Mouse (Mus musculus): ENCODE results near the gene Psen2. TPM values are rescaled to one million over a fixed set of nuclear protein-coding genes. Genes with fewer than 3 reads are reported as not detected.

The Psen2 gene
- total RNA-seq, 2 experiments from 2014 or later: 17.2 to 22.2 TPM

GRCm38 (mm10) chr1:180183525-180184159 lies 79.6 kb downstream of the Psen2 start:
- Histone ChIP-seq H3K4me3 (no peak overlapping the region), H3K27ac (no peak overlapping the region)
- no peak for DNase-seq (ENCODE audit: low spot score in 2 of 2)
- TF ChIP-seq CTCF (conservative IDR thresholded peaks at IDR 0.05): no peak

- Histone ChIP-seq H3K4me3 (no peak overlapping the region), H3K27ac (no peak overlapping the region)
- no peak for TF ChIP-seq CTCF (conservative IDR thresholded peaks at IDR 0.05)
- DNase-seq (ENCODE audit: low spot score in 2 of 2): no peak
These were observed 80.5 kb downstream of the Psen2 start for GRCm38 (mm10) chr1:180182731-180183130.

- TF ChIP-seq CTCF (conservative IDR thresholded peaks at IDR 0.05): no peak
- DNase-seq (ENCODE audit: low spot score in 2 of 2): no peak
- H3K27ac ChIP-seq: no peak overlapping the region
- H3K4me3 ChIP-seq: no peak overlapping the region
These were observed 81.3 kb downstream of the Psen2 start for GRCm38 (mm10) chr1:180181966-180182319.

GRCm38 (mm10) chr1:180181304-180181965 lies 81.8 kb downstream of the Psen2 start:
- no peak for TF ChIP-seq CTCF (conservative IDR thresholded peaks at IDR 0.05)
- no peak for DNase-seq (ENCODE audit: low spot score in 2 of 2)
- H3K27ac ChIP-seq: no peak overlapping the region
- H3K4me3 ChIP-seq: no peak overlapping the region

- Histone ChIP-seq H3K27ac (no peak overlapping the region), H3K4me3 (no peak overlapping the region)
- DNase-seq (ENCODE audit: low spot score in 2 of 2): no peak
- no peak for TF ChIP-seq CTCF (conservative IDR thresholded peaks at IDR 0.05)
These were observed 83.4 kb downstream of the Psen2 start for GRCm38 (mm10) chr1:180179840-180180239.

- H3K4me3 ChIP-seq: no peak overlapping the region
- no peak overlapping the region for H3K27ac ChIP-seq
- no peak for DNase-seq (ENCODE audit: low spot score in 2 of 2)
- no peak for TF ChIP-seq CTCF (conservative IDR thresholded peaks at IDR 0.05)
These were observed 84.1 kb downstream of the Psen2 start for GRCm38 (mm10) chr1:180179100-180179499.

- no peak for DNase-seq (ENCODE audit: low spot score in 2 of 2)
- no peak for TF ChIP-seq CTCF (conservative IDR thresholded peaks at IDR 0.05)
- Histone ChIP-seq H3K4me3 (no peak overlapping the region), H3K27ac (no peak overlapping the region)
These were observed 84.9 kb downstream of the Psen2 start for GRCm38 (mm10) chr1:180178340-180178739.

Other genes starting within 250 kb of the Psen2 start
- 10 to 100 TPM; 56.1 to 65.6 TPM for gene Coq8a, start 63.8 kb downstream of the Psen2 start, total RNA-seq (2021)
- 10 to 100 TPM; 26.3 to 28.3 TPM for gene Itpkb, start 67.0 kb upstream of the Psen2 start, total RNA-seq (2021)
- gene Stum, start 220.1 kb upstream of the Psen2 start, total RNA-seq (2021): 100 to 1,000 TPM; 298 to 309 TPM